Mouse (Mus musculus): ENCODE results near the gene Ybx1. TPM values are rescaled to one million over a fixed set of nuclear protein-coding genes. Genes with fewer than 3 reads are reported as not detected.
"Not testable (repeated sequence)": the region's sequence is repeated elsewhere in the genome, so short reads cannot be mapped to it uniquely, and the experiment has no call there.

The Ybx1 gene
- total RNA-seq, 2 experiments from 2014 or later, result 266 to 269 TPM

DNA sequence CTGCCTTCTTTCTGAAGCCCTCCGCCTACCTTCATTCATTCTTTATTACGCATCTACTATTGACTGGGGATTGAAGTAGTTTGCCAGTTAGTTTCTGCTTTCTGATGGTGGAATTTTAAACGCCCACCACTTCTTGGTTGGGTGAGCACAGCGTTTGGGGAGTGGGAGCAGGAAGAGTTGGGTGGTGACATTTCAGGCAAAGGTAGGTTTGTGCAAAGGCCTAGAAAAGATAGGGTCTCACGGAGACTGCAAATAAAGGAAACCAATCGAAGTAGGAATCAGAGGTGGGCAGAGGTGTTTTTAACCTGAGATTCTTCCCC is 690 bp upstream of the Ybx1 start:
- no peak for DNase-seq (ENCODE audit: low spot score in 2 of 2)
- TF ChIP-seq CTCF (conservative IDR thresholded peaks at IDR 0.05), result no peak
- Histone ChIP-seq H3K27ac (peak overlapping the region; percentile 98), H3K4me3 (peak overlapping the region; percentile 72)

- DNase-seq (ENCODE audit: low spot score in 2 of 2), result peak in 1 of 2 experiments; percentile 16
- Histone ChIP-seq H3K4me3 (peak overlapping the region; percentile 72), H3K27ac (peak overlapping the region; percentile 85)
- no peak for TF ChIP-seq CTCF (conservative IDR thresholded peaks at IDR 0.05)
Observed at GRCm38 (mm10) chr4:119293574-119294258, 688 bp downstream of the Ybx1 start.

- Histone ChIP-seq H3K4me3 (peak overlapping the region; percentile 72), H3K27ac (peak overlapping the region; percentile 76)
- no peak for TF ChIP-seq CTCF (conservative IDR thresholded peaks at IDR 0.05)
- DNase-seq (ENCODE audit: low spot score in 2 of 2), result peak; percentile 26 to 40
Observed at GRCm38 (mm10) chr4:119292771-119293573, 1.4 kb downstream of the Ybx1 start.

GRCm38 (mm10) chr4:119291921-119292320 is 2.5 kb downstream of the Ybx1 start:
- no peak for TF ChIP-seq CTCF (conservative IDR thresholded peaks at IDR 0.05)
- Histone ChIP-seq H3K4me3 (peak overlapping the region; percentile 72), H3K27ac (no peak overlapping the region)
- DNase-seq (ENCODE audit: low spot score in 2 of 2), result no peak

DNA sequence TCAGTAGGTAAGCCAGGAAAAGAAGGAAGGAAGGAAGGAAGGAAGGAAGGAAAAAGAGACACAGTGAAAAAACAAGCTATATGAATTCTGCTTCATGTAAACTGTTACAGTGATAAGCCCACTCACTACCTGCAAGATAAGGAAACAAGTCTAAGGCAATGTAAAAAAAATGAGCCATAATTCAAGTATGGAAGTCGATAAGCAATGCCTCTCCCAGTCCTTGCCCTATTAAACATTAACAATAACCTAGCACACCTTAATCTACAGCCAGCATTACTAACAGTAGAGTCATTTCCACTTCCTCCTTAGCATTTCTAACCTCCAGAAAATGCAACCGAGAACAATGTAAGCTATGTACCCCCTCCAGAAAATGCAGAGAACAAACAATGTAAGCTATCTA is 9.1 kb downstream of the Ybx1 start:
- TF ChIP-seq CTCF (conservative IDR thresholded peaks at IDR 0.05), result no peak
- DNase-seq (ENCODE audit: low spot score in 2 of 2), result no peak
- Histone ChIP-seq H3K27ac (no peak overlapping the region), H3K4me3 (no peak overlapping the region)

- no peak for DNase-seq (ENCODE audit: low spot score in 2 of 2)
- TF ChIP-seq CTCF (conservative IDR thresholded peaks at IDR 0.05), result no peak
- H3K4me3 ChIP-seq, result no peak overlapping the region
- H3K27ac ChIP-seq, result no peak overlapping the region
Observed at GRCm38 (mm10) chr4:119284861-119285260, 9.5 kb downstream of the Ybx1 start.

DNA sequence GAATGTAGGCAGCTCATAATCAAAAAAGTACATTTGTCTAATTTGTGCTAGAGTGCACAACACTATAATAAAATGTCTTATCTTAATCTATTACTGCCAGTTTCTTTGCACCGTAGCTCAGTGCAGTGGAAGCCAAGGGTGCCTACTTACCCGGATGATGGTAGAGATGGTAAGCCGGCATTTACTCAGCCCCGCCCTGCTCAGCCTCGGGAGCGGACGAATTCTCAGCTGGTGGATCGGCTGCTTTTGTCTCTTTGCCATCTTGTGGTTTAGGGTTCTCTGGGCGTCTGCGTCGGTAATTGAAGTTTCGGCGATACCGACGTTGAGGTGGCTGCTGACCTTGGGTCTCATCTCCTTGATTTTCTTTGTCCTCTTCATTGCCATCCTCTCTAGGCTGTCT is 15.6 kb downstream of the Ybx1 start:
- H3K4me3 ChIP-seq; DNase-seq (ENCODE audit: low spot score in 2 of 2); H3K27ac ChIP-seq: not testable (repeated sequence)

GRCm38 (mm10) chr4:119275726-119276125 is 18.7 kb downstream of the Ybx1 start:
- DNase-seq (ENCODE audit: low spot score in 2 of 2), result no peak
- no peak for TF ChIP-seq CTCF (conservative IDR thresholded peaks at IDR 0.05)
- H3K27ac ChIP-seq, result peak overlapping the region; percentile 67; the same call in 1 of the 2 replicates

DNA sequence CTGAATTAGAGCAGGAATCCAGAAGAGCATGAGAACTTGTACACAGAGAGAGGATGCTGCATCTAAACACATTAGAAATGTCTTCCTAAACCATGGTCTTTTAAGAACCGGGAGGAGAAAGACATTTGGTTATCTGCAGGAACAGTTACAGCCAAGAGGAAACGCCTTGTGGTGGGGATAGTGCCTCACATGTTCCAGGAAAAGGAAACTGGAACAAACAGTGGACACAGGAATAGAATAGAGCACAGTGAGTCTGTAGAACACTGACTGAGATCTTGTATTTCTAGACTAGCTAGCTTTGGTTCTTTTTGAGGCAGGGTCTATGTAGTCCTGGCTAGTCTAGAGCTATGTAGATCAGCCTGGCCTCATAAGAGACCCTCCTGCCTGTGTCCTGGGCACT is 19.2 kb downstream of the Ybx1 start:
- no peak overlapping the region for H3K4me3 ChIP-seq
- no peak for DNase-seq (ENCODE audit: low spot score in 2 of 2)
- H3K27ac ChIP-seq, result peak overlapping the region; percentile 67; the same call in 1 of the 2 replicates
- no peak; the same call in 1 of the 2 replicates for TF ChIP-seq CTCF (conservative IDR thresholded peaks at IDR 0.05)

More at GRCm38 (mm10) chr4:119275726-119276125, 18.7 kb downstream of the Ybx1 start:
- no peak overlapping the region for H3K4me3 ChIP-seq

GRCm38 (mm10) chr4:119274627-119275026 is 19.8 kb downstream of the Ybx1 start:
- H3K4me3 ChIP-seq, result no peak overlapping the region
- H3K27ac ChIP-seq, result peak overlapping the region; percentile 67; the same call in 1 of the 2 replicates
- DNase-seq (ENCODE audit: low spot score in 2 of 2), result no peak
- no peak for TF ChIP-seq CTCF (conservative IDR thresholded peaks at IDR 0.05)

GRCm38 (mm10) chr4:119266606-119267005 is 27.8 kb downstream of the Ybx1 start:
- no peak for DNase-seq (ENCODE audit: low spot score in 2 of 2)
- no peak overlapping the region for H3K4me3 ChIP-seq
- no peak for TF ChIP-seq CTCF (conservative IDR thresholded peaks at IDR 0.05)
- no peak overlapping the region for H3K27ac ChIP-seq

- no peak for TF ChIP-seq CTCF (conservative IDR thresholded peaks at IDR 0.05)
- no peak overlapping the region for H3K27ac ChIP-seq
- DNase-seq (ENCODE audit: low spot score in 2 of 2), result no peak
- no peak overlapping the region for H3K4me3 ChIP-seq
Observed at GRCm38 (mm10) chr4:119263459-119263858, 30.9 kb downstream of the Ybx1 start.

DNA sequence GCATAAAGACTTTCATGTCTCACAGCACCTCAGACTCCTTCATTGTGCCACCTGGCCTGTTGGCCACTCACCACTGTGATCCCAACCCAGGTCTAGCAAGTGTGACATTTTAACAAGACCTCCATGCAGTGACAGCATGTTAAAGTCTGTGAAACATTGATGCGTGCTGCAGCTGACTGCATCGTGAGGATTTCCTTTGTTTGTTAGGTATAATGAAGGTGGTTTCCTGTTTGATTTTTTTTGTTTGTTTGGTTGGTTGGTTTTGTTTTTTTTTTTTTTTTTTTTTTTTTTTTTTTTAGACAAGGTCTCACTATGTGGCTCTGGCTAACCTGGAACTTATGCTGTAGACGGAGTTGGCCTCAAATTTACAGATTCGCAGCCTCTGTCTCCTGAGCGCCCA is 31.9 kb downstream of the Ybx1 start:
- H3K4me3 ChIP-seq, result no peak overlapping the region

More for the DNA sequence above, 31.9 kb downstream of the Ybx1 start:
- no peak for TF ChIP-seq CTCF (conservative IDR thresholded peaks at IDR 0.05)
- no peak for DNase-seq (ENCODE audit: low spot score in 2 of 2)
- H3K27ac ChIP-seq, result no peak overlapping the region
